11 mouse cellular contexts compared by ENCODE assay signal in genomic region chr8:78002071-78002470, GRCm38 (mm10).
DNase-seq lines count a peak whose midpoint lies in the region; ATAC-seq lines count a peak whose summit lies in the region.
"Had no signal": no experiment of that assay in that cellular context is flagged by ENCODE, and none has a peak within 500 bp of the region (broad histone marks: within the 10 kb centered on the region; RNA-seq: fewer than 3 reads in every experiment).

No protein-coding gene starts in this region.

- H3K9me3 ChIP-seq in embryonic facial prominence, embryonic 11.5 days (replicated peaks; ENCODE audit: control insufficient read depth, low read length), result no peaks in the 10 kb centered on the region
- no peaks in the 10 kb centered on the region for H3K9me3 ChIP-seq in limb, embryonic 13.5 days
- H3K9me3 ChIP-seq: liver, embryonic 12.5 days had no signal

- 0 out of 2 replicates have a peak, but pooled peaks have one; percentile 34 for ATAC-seq in embryonic facial prominence, embryonic 11.5 days (replicated peaks; ENCODE audit: insufficient number of reproducible peaks, low FRiP score, low TSS enrichment, low read depth)
- peak; percentile 64 for ATAC-seq in limb, embryonic 13.5 days (ENCODE audit: low FRiP score, low read depth)
- ATAC-seq: liver, embryonic 12.5 days had no signal

- peak; percentile 64 for DNase-seq in heart, adult 11 months
- no peak for DNase-seq in heart, postnatal 25 days (ENCODE audit: low spot score)
- peak; percentile 37 to 48 for DNase-seq in left cerebral cortex, postnatal 14 days (ENCODE audit: low spot score in 2 of 2)
- no peak for DNase-seq in left cerebral cortex, adult 11 months (ENCODE audit: low spot score)
- peak; percentile 39 for DNase-seq in embryonic facial prominence, embryonic 11.5 days (ENCODE audit: low spot score)
- DNase-seq in c-Kit-positive CD71-positive TER-119-positive erythroid progenitor cells, embryonic 14.5 days (ENCODE audit: low spot score), result no peak
- no peak for DNase-seq in adrenal gland, postnatal 36 days
- DNase-seq: gastrocnemius, postnatal 36 days; thymus, adult 18-20 months had no signal

- H3K27ac ChIP-seq in embryonic facial prominence, embryonic 11.5 days (replicated peaks; ENCODE audit: low read depth, low read length), result 0 out of 2 replicates have a peak overlapping the region, but pooled peaks have one; percentile 8
- H3K27ac ChIP-seq in limb, embryonic 13.5 days, result 0 out of 2 replicates have a peak overlapping the region, but pooled peaks have one; percentile 1
- H3K27ac ChIP-seq: liver, embryonic 12.5 days had no signal

- no peaks in the 10 kb centered on the region for H3K27me3 ChIP-seq in embryonic facial prominence, embryonic 11.5 days (ENCODE audit: control insufficient read depth, insufficient read depth, low read length)
- H3K27me3 ChIP-seq in limb, embryonic 13.5 days, result no peaks in the 10 kb centered on the region
- H3K27me3 ChIP-seq: liver, embryonic 12.5 days had no signal

- H3K4me3 ChIP-seq in embryonic facial prominence, embryonic 11.5 days (ENCODE audit: low read depth, low read length), result no peak overlapping the region
- no peak overlapping the region for H3K4me3 ChIP-seq in limb, embryonic 13.5 days
- H3K4me3 ChIP-seq: liver, embryonic 12.5 days had no signal

- no peaks in the 10 kb centered on the region for H3K36me3 ChIP-seq in embryonic facial prominence, embryonic 11.5 days (replicated peaks; ENCODE audit: control insufficient read depth, insufficient read depth, low read depth, low read length)
- H3K36me3 ChIP-seq in limb, embryonic 13.5 days, result no peaks in the 10 kb centered on the region
- H3K36me3 ChIP-seq: liver, embryonic 12.5 days had no signal

- H3K4me1 ChIP-seq in embryonic facial prominence, embryonic 11.5 days (ENCODE audit: control insufficient read depth, insufficient read depth, low read length), result no peaks in the 10 kb centered on the region; the same call in 1 of the 2 replicates
- peaks cover 22% of the 10 kb centered on the region for H3K4me1 ChIP-seq in limb, embryonic 13.5 days

- H3K9ac ChIP-seq in embryonic facial prominence, embryonic 11.5 days (replicated peaks; ENCODE audit: low read length), result no peak overlapping the region
- no peak overlapping the region for H3K9ac ChIP-seq in limb, embryonic 13.5 days
- H3K9ac ChIP-seq: liver, embryonic 12.5 days had no signal

- intact Hi-C loops in heart, postnatal 25 days (cut with DNase I), result loop anchor here (5.0 to 10.0 kb wide), 2 partner anchors 280 to 587 kb away; partner anchors contain the start of gene Ednra
- intact Hi-C loops in left cerebral cortex, postnatal 14 days (cut with DNase I), result loop anchor here (10.0 kb wide), 1 partner anchor 587 kb away; no protein-coding TSS in a partner anchor

- H3K4me2 ChIP-seq in embryonic facial prominence, embryonic 11.5 days (ENCODE audit: low read depth, low read length), result no peak overlapping the region
- H3K4me2 ChIP-seq in limb, embryonic 13.5 days (replicated peaks), result no peak overlapping the region
- H3K4me2 ChIP-seq: liver, embryonic 12.5 days had no signal

- 15% methylated on average over 3 of the region's 3 CpGs for WGBS in embryonic facial prominence, embryonic 11.5 days
- 13% methylated on average over 3 of the region's 3 CpGs for WGBS in limb, embryonic 13.5 days

Comparison
In these comparisons a context has a peak if more than half of its experiments do, and no peak if none do; other contexts are left out.
1. DNase-seq: peak in heart, adult 11 months (single experiment), left cerebral cortex, postnatal 14 days (2 of 2) and embryonic facial prominence, embryonic 11.5 days (single experiment); none in heart, postnatal 25 days (single experiment), left cerebral cortex, adult 11 months (single experiment), c-Kit-positive CD71-positive TER-119-positive erythroid progenitor cells, embryonic 14.5 days (single experiment) and adrenal gland, postnatal 36 days (0 of 2).